Mouse (Mus musculus) lung, postnatal 25 days (tissue): ENCODE measurements around the gene Smc6.

ENCODE experiments used
- DNase-seq: peaks from one replicate; pipeline ENCODE4 v3.0.0; 2022; ENCODE audit warnings: low spot score

Smc6 gene

DNA sequence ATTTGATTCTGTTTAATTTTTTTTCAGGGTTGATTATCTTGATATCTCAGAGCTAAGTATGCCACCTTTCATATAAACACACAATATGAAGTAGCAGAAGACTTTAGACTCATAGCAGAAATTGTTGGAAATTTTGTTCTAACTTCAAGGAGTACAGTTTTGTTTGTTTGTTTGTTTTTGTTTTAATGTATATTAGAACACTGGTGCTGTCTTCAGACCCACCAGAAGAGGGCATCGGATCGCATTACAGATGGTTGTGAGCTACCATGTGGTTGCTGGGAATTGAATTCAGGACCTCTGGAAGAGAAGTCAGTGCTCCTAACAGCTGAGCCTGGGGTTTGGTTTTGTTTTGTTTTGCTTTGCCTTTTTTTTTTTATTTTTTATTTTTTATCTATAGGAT, 20.7 kb downstream of the Smc6 start:
- no peak for DNase-seq

DNA sequence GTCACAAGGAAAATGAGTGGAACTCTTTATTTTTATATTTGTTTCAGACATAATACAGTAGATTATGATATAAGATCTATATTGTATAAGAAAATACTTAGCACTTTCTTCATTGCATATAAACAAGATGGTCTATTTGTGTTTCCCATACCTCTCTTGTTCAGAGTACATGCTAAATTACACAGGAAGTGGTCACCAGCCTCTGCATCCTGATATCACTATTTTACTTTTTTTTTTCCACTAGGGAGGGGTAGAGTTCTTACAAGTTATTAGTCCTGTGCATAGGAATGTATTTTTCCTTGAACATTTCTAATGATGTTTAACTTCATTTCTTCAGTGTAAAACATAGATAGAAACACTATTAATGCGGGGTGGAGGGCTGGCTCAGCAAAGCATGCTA, 35.2 kb downstream of the Smc6 start:
- DNase-seq, result no peak

DNA sequence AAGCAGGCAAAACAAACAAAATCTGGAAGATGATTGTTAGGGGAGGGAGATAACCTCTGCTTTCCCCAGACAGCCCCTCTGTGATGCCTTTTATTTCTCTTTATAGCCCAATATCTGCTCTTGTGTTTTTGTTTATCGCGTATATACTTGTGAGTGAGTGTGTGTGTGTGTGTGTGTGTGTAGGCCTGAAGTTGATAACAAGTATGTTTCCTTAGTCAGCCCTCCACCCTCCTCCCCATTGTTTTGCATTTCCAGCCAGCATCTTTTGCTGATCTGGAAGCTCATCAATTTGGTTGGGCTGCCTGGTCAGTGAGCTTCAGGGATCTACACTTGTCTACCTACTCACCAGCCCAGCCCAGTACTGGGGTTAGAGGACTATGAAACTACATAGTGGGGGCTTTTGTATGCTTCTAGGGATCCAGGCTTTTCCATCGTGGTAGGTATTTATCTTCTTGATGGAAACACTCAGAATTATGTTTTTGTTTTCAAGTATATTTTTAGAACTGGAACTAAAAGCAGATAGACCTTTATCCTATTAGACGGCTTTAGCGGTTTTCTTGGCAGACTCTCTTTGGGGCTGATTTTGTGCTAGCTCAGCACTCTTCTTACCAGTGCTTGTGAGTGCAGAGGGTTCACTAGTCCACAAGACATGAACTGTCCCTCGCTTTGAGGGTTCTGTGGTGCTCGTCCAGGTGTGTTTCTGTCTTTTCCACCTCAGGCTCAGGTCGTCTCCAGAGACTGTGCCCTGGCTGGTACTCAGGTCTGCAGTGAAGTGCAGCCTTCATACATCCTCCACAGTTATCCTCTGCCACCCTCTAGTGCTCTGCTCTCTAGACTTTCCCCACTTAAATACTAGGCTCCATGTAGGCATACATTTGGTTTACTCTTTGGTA, 41.3 kb downstream of the Smc6 start:
- DNase-seq, result no peak

DNA sequence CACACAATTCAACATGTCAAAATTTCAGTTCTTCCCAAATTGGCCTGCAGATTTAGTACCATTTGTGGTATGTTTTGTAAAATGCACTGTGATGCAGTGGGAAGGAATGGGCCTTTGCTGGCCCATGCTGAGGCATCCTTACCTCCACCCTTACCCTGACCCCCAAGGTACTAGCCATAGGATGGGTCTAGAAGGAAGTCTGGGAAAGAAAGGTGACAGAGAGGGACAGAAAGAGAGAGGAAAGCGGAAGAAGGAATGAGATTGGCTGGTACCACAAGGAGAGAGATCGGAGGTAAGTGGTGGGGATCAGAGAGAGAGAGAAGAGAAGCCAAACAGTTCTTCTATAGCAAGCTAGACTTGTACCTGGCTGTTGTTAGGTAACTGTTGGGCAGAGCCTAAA, 45.4 kb downstream of the Smc6 start:
- DNase-seq, result no peak

DNA sequence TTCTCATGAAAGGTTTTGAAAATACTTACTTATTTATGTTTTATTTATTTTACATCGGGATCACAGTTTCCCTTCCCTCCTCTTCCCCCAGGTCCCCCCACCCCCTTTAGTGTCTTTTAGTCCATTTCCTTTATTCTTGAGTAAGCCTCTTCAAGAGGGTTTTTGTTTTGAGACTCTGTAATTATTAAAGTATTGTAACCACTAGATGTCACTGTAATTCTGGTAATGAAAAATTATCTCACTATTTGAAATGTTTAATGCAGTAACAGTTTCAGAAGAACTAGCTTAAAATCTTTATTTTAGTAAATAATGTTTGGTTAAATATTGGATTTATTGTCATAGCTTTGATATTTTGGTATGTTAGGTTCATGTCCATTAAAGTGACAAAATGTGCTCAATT, 48.2 kb downstream of the Smc6 start:
- DNase-seq, result no peak

DNA sequence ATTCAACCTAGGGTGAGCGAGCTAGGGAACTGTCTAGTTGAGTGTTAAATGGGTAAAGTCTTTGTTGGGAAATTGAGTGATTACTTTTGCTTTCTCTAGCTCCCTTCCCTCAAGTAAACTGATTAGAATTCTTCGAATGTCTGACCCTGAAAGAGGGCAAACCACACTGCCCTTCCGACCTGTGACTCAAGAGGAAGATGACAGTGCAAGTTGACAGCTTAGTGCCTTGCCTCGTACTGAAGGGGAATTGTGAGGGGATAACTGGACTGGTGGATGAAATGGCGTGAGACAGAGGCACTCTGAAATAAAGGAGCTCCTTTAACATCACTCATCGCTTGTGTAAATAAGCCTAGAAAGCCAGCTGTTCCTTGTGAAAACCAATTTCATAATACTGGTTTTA, 52.0 kb downstream of the Smc6 start:
- peak; percentile 54 for DNase-seq

DNA sequence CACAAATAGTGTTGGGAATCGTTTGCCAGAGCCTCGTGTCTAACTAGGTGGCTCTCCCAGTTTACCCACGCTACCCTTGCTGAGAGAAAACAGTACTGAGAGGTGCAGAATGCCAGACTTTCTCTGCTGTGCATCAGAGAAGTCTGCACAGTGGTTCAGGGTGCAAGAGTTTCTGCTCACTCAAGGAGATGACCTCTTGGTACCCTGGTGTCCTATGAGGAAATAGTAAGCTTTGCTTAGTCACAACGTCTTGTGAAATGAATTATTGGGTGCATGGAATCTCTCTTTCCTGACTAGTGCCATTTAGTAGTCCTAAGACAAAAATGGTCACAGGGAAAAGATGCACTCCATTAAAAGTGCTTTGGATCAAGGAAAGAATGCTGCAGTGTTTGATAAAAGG, 58.8 kb downstream of the Smc6 start:
- peak; percentile 7 for DNase-seq

DNA sequence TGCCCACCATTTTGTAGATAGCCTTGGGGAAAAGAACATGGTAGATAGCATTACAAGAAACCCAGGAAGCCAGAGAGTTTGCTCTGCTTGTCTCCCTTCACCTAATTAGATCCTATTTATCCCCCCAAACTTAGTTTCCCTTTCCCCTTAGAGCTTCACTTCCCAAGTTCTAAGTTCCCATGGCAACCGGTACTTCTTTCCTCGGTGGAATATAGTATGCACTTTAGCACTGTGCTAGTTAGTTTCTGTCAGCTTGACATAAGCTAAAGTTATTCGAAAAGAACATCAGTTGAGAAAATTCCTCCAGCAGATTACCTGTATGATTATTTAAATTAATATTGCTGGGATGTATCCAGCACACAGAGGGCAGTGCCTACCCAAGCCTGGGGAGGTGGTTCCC, 60.8 kb downstream of the Smc6 start:
- no peak for DNase-seq

DNA sequence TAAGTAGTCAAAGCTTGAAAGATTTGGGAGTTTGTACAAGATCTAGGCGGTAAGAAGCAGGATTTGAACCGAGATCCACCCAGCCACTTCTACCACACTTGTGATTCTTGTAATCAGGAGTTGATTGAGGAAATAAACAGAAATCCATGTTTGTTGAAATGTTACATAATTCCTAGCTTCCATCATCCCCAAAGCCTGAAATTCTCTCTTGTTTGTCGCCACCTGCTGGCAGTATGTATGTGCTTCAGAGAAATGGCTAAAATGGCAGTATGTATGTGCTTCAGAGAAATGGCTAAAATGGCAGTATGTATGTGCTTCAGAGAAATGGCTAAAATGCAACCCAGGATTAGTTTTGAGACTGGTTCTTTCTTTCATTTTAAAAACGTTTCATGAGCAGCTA, 71.2 kb downstream of the Smc6 start:
- DNase-seq, result peak; percentile 66

DNA sequence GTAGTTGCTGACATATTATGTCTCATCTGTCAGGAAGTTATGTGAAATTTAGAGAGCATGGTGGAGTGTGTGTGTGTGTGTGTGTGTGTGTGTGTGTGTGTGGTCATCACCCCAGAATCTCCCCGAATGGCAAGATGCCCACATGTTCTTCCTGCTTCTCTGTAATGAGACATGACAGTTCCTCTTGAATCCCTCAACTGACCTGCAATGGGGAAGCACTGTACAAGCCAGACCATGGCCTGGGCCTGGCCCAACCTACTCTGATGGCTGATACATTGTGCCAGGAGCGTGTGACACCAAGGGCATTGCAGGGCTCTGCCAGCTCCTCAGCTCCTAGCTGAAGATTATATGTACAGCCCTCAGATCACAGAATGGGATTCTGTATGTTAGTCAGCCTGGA, 72.6 kb downstream of the Smc6 start:
- DNase-seq, result no peak

DNA sequence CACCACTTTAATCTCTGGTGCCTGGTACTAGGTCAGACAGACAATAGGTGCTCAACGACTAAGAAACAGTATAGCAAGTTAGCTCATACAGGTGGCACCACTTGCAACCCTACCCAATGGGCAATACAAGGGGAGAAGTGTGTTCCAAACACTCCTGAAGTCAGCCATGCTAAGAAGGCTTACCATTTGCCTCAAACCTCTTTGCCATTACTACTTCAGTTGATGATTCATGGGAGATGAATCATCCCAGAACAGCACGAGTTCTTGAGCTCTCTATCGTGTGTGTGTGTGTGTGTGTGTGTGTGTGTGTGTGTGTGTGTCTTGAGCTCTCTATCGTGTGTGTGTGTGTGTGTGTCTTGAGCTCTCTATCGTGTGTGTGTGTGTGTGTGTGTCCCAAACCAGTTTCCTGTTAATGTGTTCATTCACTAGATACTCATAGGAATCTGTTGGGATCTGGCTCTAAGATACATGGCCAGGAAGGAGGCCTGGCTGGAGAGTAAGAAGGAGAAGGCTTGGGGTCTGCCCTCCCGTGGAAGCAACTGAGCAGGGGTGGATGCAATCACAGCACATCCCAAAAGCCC, 76.4 kb downstream of the Smc6 start:
- DNase-seq, result no peak

DNA sequence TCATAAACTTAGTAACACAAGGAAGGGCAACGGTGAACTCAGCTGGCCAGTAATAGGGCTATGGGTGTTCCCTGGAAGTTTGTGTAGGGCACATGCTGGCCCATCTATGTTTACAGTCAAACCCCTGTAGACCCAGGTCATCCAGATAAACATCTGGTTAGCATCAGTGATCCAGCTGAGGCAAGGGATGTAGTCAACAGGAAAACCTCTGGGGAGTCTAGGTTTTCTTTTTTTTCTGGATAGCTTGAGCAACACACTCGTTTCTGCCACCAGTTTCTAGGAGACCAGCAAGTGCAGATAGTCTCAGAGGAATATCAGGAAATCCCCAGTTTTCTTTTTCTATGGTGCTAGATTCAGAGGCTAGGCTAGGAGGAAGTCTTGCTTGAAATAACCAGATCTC, 80.3 kb downstream of the Smc6 start:
- no peak for DNase-seq

DNA sequence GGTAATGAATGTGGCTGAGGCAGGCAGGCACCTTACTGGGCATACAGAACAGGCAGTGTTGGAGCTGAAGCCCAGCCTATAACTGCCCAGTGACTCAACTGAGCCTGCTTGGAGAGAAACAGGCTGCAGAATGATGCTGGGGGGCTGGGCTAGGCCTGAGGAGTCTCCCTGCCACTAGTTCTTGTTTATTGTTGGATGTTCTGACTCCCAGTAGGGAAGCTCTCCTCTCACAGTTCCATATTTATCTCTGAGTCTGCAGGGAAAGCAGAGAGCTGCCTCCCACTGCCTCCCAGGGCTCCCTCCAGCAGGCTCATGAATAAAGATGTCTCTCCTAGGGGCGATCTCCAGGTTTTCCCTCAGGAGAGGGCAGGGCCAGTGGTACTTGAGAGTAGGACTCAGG, 82.7 kb downstream of the Smc6 start:
- DNase-seq, result no peak

DNA sequence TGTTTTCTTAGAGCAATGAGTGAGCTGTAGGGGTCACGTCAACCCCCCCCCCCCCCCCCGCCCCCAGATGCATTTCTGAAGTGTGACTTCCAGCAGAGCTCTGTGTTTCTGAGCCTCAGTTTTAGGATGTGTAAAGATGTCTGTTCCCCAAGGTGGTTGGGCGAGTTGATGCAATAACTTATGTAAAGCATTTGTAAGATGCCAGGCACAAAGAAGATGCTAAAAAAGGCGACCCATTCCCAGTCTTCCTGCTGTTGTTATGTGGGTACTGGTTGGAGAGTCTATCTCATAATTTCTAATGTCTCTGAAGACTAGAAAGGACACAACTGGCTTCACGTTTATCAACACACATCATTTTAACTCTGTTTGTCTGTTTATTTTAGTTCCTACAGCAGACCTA, 84.2 kb downstream of the Smc6 start:
- DNase-seq, result no peak

DNA sequence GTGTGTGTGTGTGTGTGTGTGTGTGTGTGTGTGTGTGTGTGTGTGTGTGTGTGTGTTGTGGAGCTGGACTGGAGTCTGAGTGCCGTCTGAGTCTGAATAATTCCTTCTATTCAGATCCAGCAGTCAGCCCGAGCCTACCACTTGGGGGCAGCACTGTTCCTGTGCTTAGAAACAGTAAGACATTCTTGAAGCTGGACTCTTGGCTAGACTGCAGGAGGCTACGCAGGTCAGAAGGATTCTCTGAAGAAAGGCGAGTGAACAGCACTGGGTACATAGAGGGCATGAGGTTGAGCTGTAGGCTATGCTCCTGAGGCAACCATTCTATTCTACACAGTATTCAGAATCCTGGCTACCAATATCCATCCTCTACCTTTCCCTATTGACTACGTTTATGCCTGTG, 85.2 kb downstream of the Smc6 start:
- peak; percentile 51 for DNase-seq

DNA sequence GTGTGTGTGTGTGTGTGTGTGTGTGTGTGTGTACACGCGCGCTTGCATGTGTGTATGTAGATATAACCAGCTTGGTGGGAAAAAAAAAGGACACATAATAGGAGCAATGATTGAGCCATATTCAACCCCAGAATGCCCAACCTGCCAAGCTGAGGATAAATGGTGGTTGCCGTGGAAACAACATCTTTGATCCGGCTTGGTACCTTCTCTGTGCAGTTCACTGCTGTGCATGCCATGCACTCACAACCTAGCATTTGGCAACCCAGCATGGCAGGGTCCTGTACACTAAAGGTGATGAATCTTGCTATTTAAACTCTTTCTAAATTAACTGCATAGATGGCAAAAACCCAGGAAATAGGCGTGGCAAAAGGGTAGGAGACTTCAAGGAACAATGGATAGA, 96.7 kb downstream of the Smc6 start:
- DNase-seq, result no peak

DNA sequence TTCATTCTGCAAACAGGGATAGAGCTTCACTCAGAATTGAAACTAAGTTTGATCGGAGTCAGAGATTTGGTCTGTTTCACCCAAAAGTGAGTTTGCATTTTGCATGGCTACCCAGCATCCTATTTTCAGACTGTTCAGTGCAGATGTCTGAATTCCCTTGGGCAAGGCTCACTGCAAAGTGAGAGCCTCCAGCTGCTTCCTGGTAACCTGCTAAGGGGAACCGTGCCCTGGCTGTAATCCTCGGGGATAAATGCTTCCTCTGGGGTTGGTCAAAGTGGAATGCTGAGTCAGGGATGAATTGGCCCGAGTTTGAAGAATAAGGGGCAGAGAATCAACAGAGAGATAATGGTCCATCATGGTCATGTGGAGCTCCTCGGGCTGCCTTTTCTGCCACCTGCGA, 99.2 kb downstream of the Smc6 start:
- peak; percentile 7 for DNase-seq

DNA sequence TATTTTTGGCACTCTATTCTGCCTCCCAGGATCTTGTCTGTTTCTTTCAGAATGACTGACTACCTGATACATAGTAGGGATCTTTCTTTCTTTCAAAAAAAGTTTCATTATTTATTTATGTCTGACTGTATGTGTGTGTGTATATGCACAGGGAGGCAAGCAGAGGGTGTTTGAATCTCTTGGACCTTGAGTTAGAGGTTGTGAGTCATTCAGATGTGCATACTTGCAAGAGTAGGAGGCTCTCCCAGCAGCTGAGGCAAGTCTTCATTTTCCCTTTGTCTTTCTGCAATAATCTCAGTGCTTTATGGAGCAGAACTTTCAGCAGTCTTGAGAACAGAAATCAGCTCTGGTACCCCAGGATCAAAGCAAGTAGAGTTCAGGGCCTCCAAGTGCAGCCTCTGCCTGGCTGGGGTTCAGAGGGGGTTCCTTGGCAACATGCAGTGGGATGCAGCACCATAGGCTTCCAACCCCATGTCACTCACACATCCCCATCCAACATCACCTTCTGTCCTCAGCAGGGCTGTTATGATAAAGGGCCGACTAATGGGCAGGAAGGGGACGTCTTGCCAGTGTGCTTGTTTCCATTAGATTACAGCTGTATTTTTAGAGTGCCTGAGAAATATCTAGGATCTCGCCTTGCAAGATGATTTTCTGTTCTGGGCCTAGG, 101.5 kb downstream of the Smc6 start:
- DNase-seq, result peak; percentile 19
